Mouse (Mus musculus): ENCODE data around the gene Sord.
A peak's percentile ranks its signal among the peaks of the same experiment; 100 is the strongest.

Gene Sord

GRCm38 (mm10) chr2:122240735-122241134, 6.2 kb downstream of the Sord start:
- peak; percentile 59 for DNase-seq

GRCm38 (mm10) chr2:122241226-122241625, 6.7 kb downstream of the Sord start:
- DNase-seq: peak; percentile 81

- DNase-seq: peak; percentile 93
These were observed 7.4 kb downstream of the Sord start for GRCm38 (mm10) chr2:122241935-122242334.

- DNase-seq: peak; percentile 94
These were observed 9.2 kb downstream of the Sord start for GRCm38 (mm10) chr2:122243671-122244131.

GRCm38 (mm10) chr2:122247786-122248185, 13.2 kb downstream of the Sord start:
- no peak for DNase-seq

GRCm38 (mm10) chr2:122255997-122256396, 21.4 kb downstream of the Sord start:
- DNase-seq: no peak

- DNase-seq: no peak
These were observed 26.2 kb downstream of the Sord start for GRCm38 (mm10) chr2:122260729-122261128.

- DNase-seq: peak; percentile 5
These were observed 30.1 kb downstream of the Sord start for GRCm38 (mm10) chr2:122264690-122265089.

GRCm38 (mm10) chr2:122266407-122267193, 32.1 kb downstream of the Sord start:
- DNase-seq: peak; percentile 61

GRCm38 (mm10) chr2:122278769-122279168, 44.2 kb downstream of the Sord start:
- no peak for DNase-seq

GRCm38 (mm10) chr2:122284091-122284490, 49.5 kb downstream of the Sord start:
- DNase-seq: no peak

GRCm38 (mm10) chr2:122286137-122286536, 51.6 kb downstream of the Sord start:
- no peak for DNase-seq

GRCm38 (mm10) chr2:122294916-122295315, 60.4 kb downstream of the Sord start:
- DNase-seq: no peak

- DNase-seq: no peak
These were observed 62.9 kb downstream of the Sord start for GRCm38 (mm10) chr2:122297271-122298095.

- DNase-seq: no peak
These were observed 63.5 kb downstream of the Sord start, which contains the start of gene Duox2 for GRCm38 (mm10) chr2:122298096-122298499. Duox2 (minus strand) TSS chr2:122298449.

GRCm38 (mm10) chr2:122298596-122299490, 64.3 kb downstream of the Sord start, which contains the start of gene Duoxa2:
Duoxa2 (plus strand) TSS chr2:122298900.
- DNase-seq: peak; percentile 29

- no peak for DNase-seq
These were observed 65.5 kb downstream of the Sord start for GRCm38 (mm10) chr2:122299911-122300655.

GRCm38 (mm10) chr2:122300656-122301020, 66.1 kb downstream of the Sord start:
- no peak for DNase-seq

GRCm38 (mm10) chr2:122301081-122301920, 66.8 kb downstream of the Sord start:
- DNase-seq: no peak

- no peak for DNase-seq
These were observed 67.5 kb downstream of the Sord start for GRCm38 (mm10) chr2:122301921-122302573.
